Mouse (Mus musculus): ENCODE results near the gene Brwd1. TPM values are rescaled to one million over a fixed set of nuclear protein-coding genes. Genes with fewer than 3 reads are reported as not detected.
"Not testable (repeated sequence)": the region's sequence is repeated elsewhere in the genome, so short reads cannot be mapped to it uniquely, and the experiment has no call there.

The Brwd1 gene
- polyA plus RNA-seq, 1 experiment from 2014 or later: 208 TPM

GRCm38 (mm10) chr16:96040691-96041090, 41.6 kb downstream of the Brwd1 start:
- no peak overlapping the region for H3K9ac ChIP-seq (ENCODE audit: low read depth, low read length)
- no peak overlapping the region for H3K4me3 ChIP-seq (ENCODE audit: low read length)
- no peak overlapping the region for H3K4me2 ChIP-seq (ENCODE audit: low read length)
- no peaks in the 10 kb centered on the region for H3K27me3 ChIP-seq (replicated peaks; ENCODE audit: control insufficient read depth, insufficient read depth, low read length)
- H3K4me1 ChIP-seq (ENCODE audit: control insufficient read depth, insufficient read depth, low read depth, low read length): no peaks in the 10 kb centered on the region
- H3K27ac ChIP-seq (ENCODE audit: low read depth, low read length): no peak overlapping the region
- H3K36me3 ChIP-seq (ENCODE audit: control insufficient read depth, insufficient read depth, low read length): peaks cover 44% of the 10 kb centered on the region
- no peak for ATAC-seq
- H3K9me3 ChIP-seq (ENCODE audit: control insufficient read depth, low read length): no peaks in the 10 kb centered on the region
- 94% methylated on average over 4 of the region's 4 CpGs for WGBS

GRCm38 (mm10) chr16:96039538-96039937, 42.8 kb downstream of the Brwd1 start:
- Histone ChIP-seq H3K4me2 (ENCODE audit: low read length) (no peak overlapping the region), H3K27ac (ENCODE audit: low read depth, low read length) (no peak overlapping the region), H3K27me3 (replicated peaks; ENCODE audit: control insufficient read depth, insufficient read depth, low read length) (no peaks in the 10 kb centered on the region), H3K9ac (ENCODE audit: low read depth, low read length) (no peak overlapping the region), H3K9me3 (ENCODE audit: control insufficient read depth, low read length) (no peaks in the 10 kb centered on the region), H3K4me1 (ENCODE audit: control insufficient read depth, insufficient read depth, low read depth, low read length) (no peaks in the 10 kb centered on the region), H3K4me3 (ENCODE audit: low read length) (no peak overlapping the region), H3K36me3 (ENCODE audit: control insufficient read depth, insufficient read depth, low read length) (peaks cover 49% of the 10 kb centered on the region)
- WGBS: 47% methylated on average over 6 of the region's 6 CpGs
- no peak for ATAC-seq

GRCm38 (mm10) chr16:96034473-96034872, 47.9 kb downstream of the Brwd1 start:
- Histone ChIP-seq H3K9ac (ENCODE audit: low read depth, low read length) (no peak overlapping the region), H3K4me2 (ENCODE audit: low read length) (no peak overlapping the region), H3K4me3 (ENCODE audit: low read length) (no peak overlapping the region), H3K9me3 (ENCODE audit: control insufficient read depth, low read length) (no peaks in the 10 kb centered on the region), H3K36me3 (ENCODE audit: control insufficient read depth, insufficient read depth, low read length) (peaks cover 53% of the 10 kb centered on the region), H3K27me3 (replicated peaks; ENCODE audit: control insufficient read depth, insufficient read depth, low read length) (no peaks in the 10 kb centered on the region), H3K4me1 (ENCODE audit: control insufficient read depth, insufficient read depth, low read depth, low read length) (no peaks in the 10 kb centered on the region), H3K27ac (ENCODE audit: low read depth, low read length) (no peak overlapping the region)
- ATAC-seq: no peak
- 87% methylated on average over 6 of the region's 6 CpGs for WGBS

GRCm38 (mm10) chr16:96032368-96033043, 49.8 kb downstream of the Brwd1 start:
- 93% methylated on average over 13 of the region's 13 CpGs for WGBS
- no peak overlapping the region for H3K27ac ChIP-seq (ENCODE audit: low read depth, low read length)
- H3K4me3 ChIP-seq (ENCODE audit: low read length): no peak overlapping the region
- H3K27me3 ChIP-seq (replicated peaks; ENCODE audit: control insufficient read depth, insufficient read depth, low read length): no peaks in the 10 kb centered on the region
- H3K4me2 ChIP-seq (ENCODE audit: low read length): no peak overlapping the region
- no peaks in the 10 kb centered on the region for H3K9me3 ChIP-seq (ENCODE audit: control insufficient read depth, low read length)
- no peaks in the 10 kb centered on the region for H3K4me1 ChIP-seq (ENCODE audit: control insufficient read depth, insufficient read depth, low read depth, low read length)
- ATAC-seq: no peak
- H3K36me3 ChIP-seq (ENCODE audit: control insufficient read depth, insufficient read depth, low read length): peaks cover 48% of the 10 kb centered on the region
- H3K9ac ChIP-seq (ENCODE audit: low read depth, low read length): no peak overlapping the region

- Histone ChIP-seq H3K4me2 (ENCODE audit: low read length) (no peak overlapping the region), H3K9ac (ENCODE audit: low read depth, low read length) (no peak overlapping the region), H3K4me3 (ENCODE audit: low read length) (no peak overlapping the region), H3K27ac (ENCODE audit: low read depth, low read length) (no peak overlapping the region), H3K36me3 (ENCODE audit: control insufficient read depth, insufficient read depth, low read length) (peaks cover 53% of the 10 kb centered on the region), H3K9me3 (ENCODE audit: control insufficient read depth, low read length) (no peaks in the 10 kb centered on the region), H3K27me3 (replicated peaks; ENCODE audit: control insufficient read depth, insufficient read depth, low read length) (no peaks in the 10 kb centered on the region), H3K4me1 (ENCODE audit: control insufficient read depth, insufficient read depth, low read depth, low read length) (no peaks in the 10 kb centered on the region)
- WGBS: 91% methylated on average over 2 of the region's 2 CpGs
- no peak for ATAC-seq
Measured at GRCm38 (mm10) chr16:96030476-96031102, 51.7 kb downstream of the Brwd1 start.

- Histone ChIP-seq H3K4me1 (ENCODE audit: control insufficient read depth, insufficient read depth, low read depth, low read length) (no peaks in the 10 kb centered on the region), H3K27ac (ENCODE audit: low read depth, low read length) (no peak overlapping the region), H3K4me2 (ENCODE audit: low read length) (no peak overlapping the region), H3K9me3 (ENCODE audit: control insufficient read depth, low read length) (no peaks in the 10 kb centered on the region), H3K9ac (ENCODE audit: low read depth, low read length) (no peak overlapping the region), H3K27me3 (replicated peaks; ENCODE audit: control insufficient read depth, insufficient read depth, low read length) (no peaks in the 10 kb centered on the region), H3K36me3 (ENCODE audit: control insufficient read depth, insufficient read depth, low read length) (peaks cover 47% of the 10 kb centered on the region), H3K4me3 (ENCODE audit: low read length) (no peak overlapping the region)
- 95% methylated on average over 5 of the region's 5 CpGs for WGBS
- ATAC-seq: no peak
Measured at GRCm38 (mm10) chr16:96026256-96026655, 56.1 kb downstream of the Brwd1 start.

GRCm38 (mm10) chr16:96025244-96025643, 57.1 kb downstream of the Brwd1 start:
- Histone ChIP-seq H3K27ac (ENCODE audit: low read depth, low read length) (no peak overlapping the region), H3K4me1 (ENCODE audit: control insufficient read depth, insufficient read depth, low read depth, low read length) (no peaks in the 10 kb centered on the region), H3K27me3 (replicated peaks; ENCODE audit: control insufficient read depth, insufficient read depth, low read length) (no peaks in the 10 kb centered on the region), H3K9ac (ENCODE audit: low read depth, low read length) (no peak overlapping the region), H3K4me2 (ENCODE audit: low read length) (no peak overlapping the region), H3K4me3 (ENCODE audit: low read length) (no peak overlapping the region), H3K36me3 (ENCODE audit: control insufficient read depth, insufficient read depth, low read length) (peaks cover 44% of the 10 kb centered on the region), H3K9me3 (ENCODE audit: control insufficient read depth, low read length) (no peaks in the 10 kb centered on the region)
- WGBS: 91% methylated on average over 3 of the region's 3 CpGs
- ATAC-seq: no peak

- no peak overlapping the region for H3K4me2 ChIP-seq (ENCODE audit: low read length)
- H3K4me1 ChIP-seq (ENCODE audit: control insufficient read depth, insufficient read depth, low read depth, low read length): no peaks in the 10 kb centered on the region
- 87% methylated on average over 10 of the region's 10 CpGs for WGBS
- H3K9ac ChIP-seq (ENCODE audit: low read depth, low read length): no peak overlapping the region
- ATAC-seq: no peak
- H3K4me3 ChIP-seq (ENCODE audit: low read length): no peak overlapping the region
- no peak overlapping the region for H3K27ac ChIP-seq (ENCODE audit: low read depth, low read length)
- H3K36me3 ChIP-seq (ENCODE audit: control insufficient read depth, insufficient read depth, low read length): peaks cover 55% of the 10 kb centered on the region
- H3K27me3 ChIP-seq (replicated peaks; ENCODE audit: control insufficient read depth, insufficient read depth, low read length): no peaks in the 10 kb centered on the region
- no peaks in the 10 kb centered on the region for H3K9me3 ChIP-seq (ENCODE audit: control insufficient read depth, low read length)
Measured at GRCm38 (mm10) chr16:96021045-96021444, 61.3 kb downstream of the Brwd1 start.

GRCm38 (mm10) chr16:96009124-96009523, 73.2 kb downstream of the Brwd1 start:
- not testable (repeated sequence) for H3K4me1 ChIP-seq (ENCODE audit: control insufficient read depth, insufficient read depth, low read depth, low read length); ATAC-seq; H3K9ac ChIP-seq (ENCODE audit: low read depth, low read length); H3K9me3 ChIP-seq (ENCODE audit: control insufficient read depth, low read length); H3K4me2 ChIP-seq (ENCODE audit: low read length); H3K27ac ChIP-seq (ENCODE audit: low read depth, low read length); H3K4me3 ChIP-seq (ENCODE audit: low read length); H3K27me3 ChIP-seq (replicated peaks; ENCODE audit: control insufficient read depth, insufficient read depth, low read length)
- peaks cover 13% of the 10 kb centered on the region for H3K36me3 ChIP-seq (ENCODE audit: control insufficient read depth, insufficient read depth, low read length)
- WGBS: no CpG with 5 or more reads among the region's 10 CpGs
